Comparison of ENCODE assay signal across 21 mouse cellular contexts in the genomic region with DNA sequence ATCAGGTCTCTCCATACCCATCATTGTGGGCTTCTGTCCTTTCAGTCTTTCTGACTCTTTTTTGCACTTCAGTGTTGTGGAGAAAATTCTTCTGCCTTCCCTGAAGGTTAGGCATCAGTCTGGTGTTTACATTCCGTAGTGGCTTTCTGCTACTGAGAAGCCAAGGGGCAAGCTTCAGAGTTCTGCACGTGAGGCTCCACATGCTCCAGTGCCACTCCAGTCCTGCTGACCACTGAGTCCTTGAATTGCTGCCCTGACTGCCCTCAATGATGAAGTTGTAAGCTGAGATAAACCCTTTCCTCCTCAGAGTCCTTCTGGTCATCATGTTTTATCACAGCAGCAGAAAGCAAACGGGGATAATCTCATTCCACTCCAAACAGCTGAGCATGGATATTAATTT. TPM values are rescaled to one million over a fixed set of nuclear protein-coding genes. Genes with fewer than 3 reads are reported as not detected.
DNase-seq lines count a peak whose midpoint lies in the region; ATAC-seq lines count a peak whose summit lies in the region.
"Had no signal": no experiment of that assay in that cellular context is flagged by ENCODE, and none has a peak within 500 bp of the region (broad histone marks: within the 10 kb centered on the region; RNA-seq: fewer than 3 reads in every experiment).

No protein-coding gene starts in this region.

- 57% methylated on average over 3 of the region's 3 CpGs for WGBS in kidney, embryonic 14.5 days

- no peaks in the 10 kb centered on the region for H3K9me3 ChIP-seq in kidney, embryonic 14.5 days (ENCODE audit: control insufficient read depth, low read length)
- H3K9me3 ChIP-seq: forebrain, embryonic 10.5 days; hindbrain, embryonic 13.5 days; limb, embryonic 13.5 days; midbrain, embryonic 15.5 days; neural tube, embryonic 12.5 days had no signal

- H3K4me2 ChIP-seq in kidney, embryonic 14.5 days (replicated peaks; ENCODE audit: low read depth, low read length), result no peak overlapping the region
- H3K4me2 ChIP-seq: hindbrain, embryonic 13.5 days; limb, embryonic 13.5 days; lung, embryonic 14.5 days; midbrain, embryonic 15.5 days; neural tube, embryonic 12.5 days had no signal

- H3K4me3 ChIP-seq in kidney, embryonic 14.5 days (ENCODE audit: low read length), result no peak overlapping the region
- H3K4me3 ChIP-seq: forebrain, embryonic 10.5 days; hindbrain, embryonic 13.5 days; limb, embryonic 13.5 days; midbrain, embryonic 15.5 days; neural tube, embryonic 12.5 days had no signal

- H3K4me1 ChIP-seq in kidney, embryonic 14.5 days (ENCODE audit: control insufficient read depth, insufficient read depth, low read length), result no peaks in the 10 kb centered on the region
- H3K4me1 ChIP-seq: forebrain, embryonic 10.5 days; hindbrain, embryonic 13.5 days; limb, embryonic 13.5 days; midbrain, embryonic 15.5 days; neural tube, embryonic 12.5 days had no signal

- H3K36me3 ChIP-seq in kidney, embryonic 14.5 days (ENCODE audit: control insufficient read depth, insufficient read depth, low read length), result no peaks in the 10 kb centered on the region
- H3K36me3 ChIP-seq: forebrain, embryonic 10.5 days; hindbrain, embryonic 13.5 days; limb, embryonic 13.5 days; midbrain, embryonic 15.5 days; neural tube, embryonic 12.5 days had no signal

- ATAC-seq in kidney, embryonic 14.5 days (ENCODE audit: low FRiP score, low TSS enrichment), result no peak
- ATAC-seq in cerebellum, adult (ENCODE audit: insufficient number of reproducible peaks, low FRiP score, low TSS enrichment), result no peak
- ATAC-seq: forebrain, postnatal 0 days; inflammation-experienced regulatory T-cells, adult 6 months; midbrain, embryonic 15.5 days had no signal

- intact Hi-C loops in gastrocnemius, postnatal 36 days (cut with DNase I), result no loop called here

- no peak overlapping the region for H3K27ac ChIP-seq in kidney, embryonic 14.5 days (ENCODE audit: low read depth, low read length)
- H3K27ac ChIP-seq: forebrain, embryonic 10.5 days; hindbrain, embryonic 13.5 days; limb, embryonic 13.5 days; liver, embryonic 14.5 days; midbrain, embryonic 15.5 days; neural tube, embryonic 12.5 days had no signal

- no peak overlapping the region for H3K9ac ChIP-seq in kidney, embryonic 14.5 days (ENCODE audit: low read depth, low read length)
- H3K9ac ChIP-seq: forebrain, postnatal 0 days; hindbrain, embryonic 13.5 days; limb, embryonic 13.5 days; liver, embryonic 14.5 days; lung, embryonic 14.5 days; midbrain, embryonic 15.5 days; neural tube, embryonic 12.5 days had no signal

- peak; percentile 53 for DNase-seq in kidney, adult 11 months
- peak; percentile 71 for DNase-seq in ovary, adult 18-20 months (ENCODE audit: low spot score)
- no peak for DNase-seq in ovary, postnatal 10 days (ENCODE audit: low spot score)
- peak; percentile 50 to 69 for DNase-seq in kidney, postnatal 25 days
- DNase-seq in gastrocnemius, postnatal 36 days, result no peak
- DNase-seq: cerebellum, adult 11 months; cerebellum, postnatal 10 days; forebrain, postnatal 0 days; layer of hippocampus, adult 9-11 months; lung, embryonic 14.5 days; lung, postnatal 4 days; thymus, postnatal 36 days had no signal

- H3K27me3 ChIP-seq in kidney, embryonic 14.5 days (ENCODE audit: control insufficient read depth, insufficient read depth, low read length), result no peaks in the 10 kb centered on the region
- H3K27me3 ChIP-seq: hindbrain, embryonic 13.5 days; limb, embryonic 13.5 days; midbrain, embryonic 15.5 days; neural tube, embryonic 12.5 days had no signal

RNA-seq across cellular contexts. Expression of gene Rnf103, which starts 24.4 kb away (rescaled TPM):
- 14.8 and 20.1 TPM in 2 replicates for polyA plus RNA-seq in kidney, embryonic 14.5 days (2014; fragmentation: Nextera tagmentation; extraction: Ambion mirVana)
- total RNA-seq in gastrocnemius, postnatal 36 days (2021), result 10 to 100 TPM; 17.8 to 18.4 TPM

RNA-seq across cellular contexts. Expression of gene Rmnd5a, which starts 28.9 kb away (rescaled TPM):
- 11.2 and 13.0 TPM in 2 replicates for polyA plus RNA-seq in kidney, embryonic 14.5 days (2014; fragmentation: Nextera tagmentation; extraction: Ambion mirVana)
- total RNA-seq in gastrocnemius, postnatal 36 days (2021), result 100 to 1,000 TPM in 1 of 2 experiments, 10 to 100 TPM in 1; 94.6 to 109 TPM

Comparison
In these comparisons a context has a peak if more than half of its experiments do, and no peak if none do; other contexts are left out.
1. DNase-seq: peak in kidney, adult 11 months (single experiment), ovary, adult 18-20 months (single experiment) and kidney, postnatal 25 days (2 of 2); none in ovary, postnatal 10 days (single experiment) and gastrocnemius, postnatal 36 days (0 of 2).